Mouse (Mus musculus): ENCODE measurements around the gene Etfbkmt. TPM values are rescaled to one million over a fixed set of nuclear protein-coding genes. Genes with fewer than 3 reads are reported as not detected.

Gene Etfbkmt
- polyA plus RNA-seq (2016; fragmentation: Nextera tagmentation; extraction: Ambion mirVana) = 13.9 and 16.1 TPM in 2 replicates

GRCm38 (mm10) chr6:149139471-149139870, at the start of gene Etfbkmt:
TSS of gene Etfbkmt (plus strand) at chr6:149139849.
- no peaks in the 10 kb centered on the region for H3K9me3 ChIP-seq
- WGBS = 84% methylated on average over 1 of the region's 1 CpGs
- H3K36me3 ChIP-seq (replicated peaks) = peaks cover 15% of the 10 kb centered on the region
- H3K4me3 ChIP-seq = no peak within 1 kb of the TSS
- DNase-seq (ENCODE audit: low spot score) = no peak
- no peaks in the 10 kb centered on the region for H3K27me3 ChIP-seq (replicated peaks; ENCODE audit: low read depth, poor library complexity, severe bottlenecking)
- H3K27ac ChIP-seq (replicated peaks) = no peak within 1 kb of the TSS
- peaks cover 15% of the 10 kb centered on the region for H3K4me1 ChIP-seq

DNA sequence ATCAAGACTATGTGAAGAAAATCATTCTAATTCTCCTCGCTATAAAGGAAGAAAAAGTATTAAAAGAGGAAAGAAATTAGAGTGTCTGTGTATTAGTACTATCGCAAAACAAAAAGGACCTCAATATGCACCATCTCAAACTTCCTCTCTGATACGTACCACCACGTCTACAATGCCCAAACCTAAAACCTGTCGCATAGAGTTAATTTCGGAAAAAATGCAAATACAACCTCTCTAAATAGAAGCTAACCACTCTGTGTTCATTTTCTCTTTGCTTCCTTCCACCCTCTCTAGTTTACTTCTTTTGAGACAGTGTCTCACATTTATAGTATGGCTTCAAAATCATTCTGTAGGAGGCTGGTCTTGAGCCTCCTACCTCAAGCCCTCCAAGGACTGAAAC, 47.2 kb upstream of the Etfbkmt start:
- Histone ChIP-seq H3K36me3 (replicated peaks) (no peaks in the 10 kb centered on the region), H3K4me3 (no peak overlapping the region), H3K27me3 (replicated peaks; ENCODE audit: low read depth, poor library complexity, severe bottlenecking) (no peaks in the 10 kb centered on the region), H3K4me1 (peaks cover 12% of the 10 kb centered on the region), H3K9me3 (no peaks in the 10 kb centered on the region), H3K27ac (replicated peaks) (no peak overlapping the region)
- DNase-seq (ENCODE audit: low spot score) = no peak
- WGBS = 93% methylated on average over 6 of the region's 6 CpGs

- DNase-seq (ENCODE audit: low spot score) = peak; percentile 39
- H3K27ac ChIP-seq (replicated peaks) = no peak overlapping the region
- H3K4me3 ChIP-seq = no peak overlapping the region
- H3K36me3 ChIP-seq (replicated peaks) = no peaks in the 10 kb centered on the region
- 26% methylated on average over 5 of the region's 5 CpGs for WGBS
- H3K27me3 ChIP-seq (replicated peaks; ENCODE audit: low read depth, poor library complexity, severe bottlenecking) = no peaks in the 10 kb centered on the region
- H3K9me3 ChIP-seq = no peaks in the 10 kb centered on the region
- H3K4me1 ChIP-seq = peaks cover 12% of the 10 kb centered on the region
Observed at GRCm38 (mm10) chr6:149093465-149093864, 46.2 kb upstream of the Etfbkmt start.

DNA sequence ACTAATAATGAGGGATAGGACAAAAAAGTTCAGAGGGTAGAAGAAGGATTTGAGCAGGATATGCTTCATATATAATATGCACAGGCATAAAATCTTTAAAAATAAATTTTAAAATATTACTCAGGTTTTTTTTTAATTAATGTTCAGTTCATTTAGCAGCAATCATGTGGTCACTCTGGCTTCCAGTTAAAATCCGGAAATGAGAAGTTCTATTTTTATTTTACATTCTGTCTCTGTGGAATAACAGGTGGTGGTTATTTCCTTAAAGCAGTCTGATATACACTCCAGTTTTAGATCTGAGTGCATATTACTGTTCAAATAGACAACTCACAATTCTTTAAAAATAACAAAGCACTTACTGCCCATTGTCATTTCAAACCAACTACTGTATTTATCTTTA, 45.1 kb upstream of the Etfbkmt start:
- 83% methylated on average over 1 of the region's 1 CpGs for WGBS
- no peaks in the 10 kb centered on the region for H3K27me3 ChIP-seq (replicated peaks; ENCODE audit: low read depth, poor library complexity, severe bottlenecking)
- no peaks in the 10 kb centered on the region for H3K36me3 ChIP-seq (replicated peaks)
- peaks cover 12% of the 10 kb centered on the region for H3K4me1 ChIP-seq
- no peak overlapping the region for H3K27ac ChIP-seq (replicated peaks)
- no peak for DNase-seq (ENCODE audit: low spot score)
- H3K4me3 ChIP-seq = no peak overlapping the region
- H3K9me3 ChIP-seq = no peaks in the 10 kb centered on the region

DNA sequence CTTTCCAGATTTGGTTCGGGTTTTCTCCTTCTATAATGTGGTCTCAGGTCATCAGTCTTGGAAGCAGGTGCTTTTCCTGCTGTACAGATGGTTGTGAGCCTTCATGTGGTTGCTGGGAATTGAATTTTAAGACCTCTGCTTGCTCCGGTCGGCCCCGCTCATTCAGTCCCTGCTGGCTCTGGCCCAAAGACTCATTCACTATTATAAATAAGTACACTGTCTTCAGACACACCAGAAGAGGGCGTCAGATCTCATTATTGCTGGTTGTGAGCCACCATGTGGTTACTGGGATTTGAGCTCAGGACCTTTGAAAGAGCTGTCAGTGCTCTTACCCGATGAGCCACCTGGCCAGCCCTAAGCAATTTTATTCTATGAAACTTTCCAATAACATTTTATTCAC, 44.3 kb upstream of the Etfbkmt start:
- 85% methylated on average over 6 of the region's 6 CpGs for WGBS
- no peak overlapping the region for H3K4me3 ChIP-seq
- H3K4me1 ChIP-seq = peaks cover 12% of the 10 kb centered on the region
- no peak for DNase-seq (ENCODE audit: low spot score)
- H3K27ac ChIP-seq (replicated peaks) = no peak overlapping the region
- H3K36me3 ChIP-seq (replicated peaks) = no peaks in the 10 kb centered on the region
- H3K9me3 ChIP-seq = no peaks in the 10 kb centered on the region
- H3K27me3 ChIP-seq (replicated peaks; ENCODE audit: low read depth, poor library complexity, severe bottlenecking) = no peaks in the 10 kb centered on the region

- no peak for DNase-seq (ENCODE audit: low spot score)
- Histone ChIP-seq H3K27me3 (replicated peaks; ENCODE audit: low read depth, poor library complexity, severe bottlenecking) (no peaks in the 10 kb centered on the region), H3K9me3 (no peaks in the 10 kb centered on the region), H3K27ac (replicated peaks) (no peak overlapping the region), H3K36me3 (replicated peaks) (no peaks in the 10 kb centered on the region), H3K4me3 (no peak overlapping the region), H3K4me1 (peaks cover 12% of the 10 kb centered on the region)
- WGBS = 88% methylated on average over 2 of the region's 2 CpGs
Observed at GRCm38 (mm10) chr6:149096233-149096632, 43.4 kb upstream of the Etfbkmt start.

GRCm38 (mm10) chr6:149097276-149097675, 42.4 kb upstream of the Etfbkmt start:
- Histone ChIP-seq H3K27ac (replicated peaks) (no peak overlapping the region), H3K9me3 (no peaks in the 10 kb centered on the region), H3K27me3 (replicated peaks; ENCODE audit: low read depth, poor library complexity, severe bottlenecking) (0 out of 2 replicates have a peak, but pooled peaks cover 6% of the 10 kb centered on the region), H3K4me3 (no peak overlapping the region), H3K4me1 (peaks cover 17% of the 10 kb centered on the region), H3K36me3 (replicated peaks) (no peaks in the 10 kb centered on the region)
- no peak for DNase-seq (ENCODE audit: low spot score)
- WGBS = 91% methylated on average over 1 of the region's 1 CpGs

DNA sequence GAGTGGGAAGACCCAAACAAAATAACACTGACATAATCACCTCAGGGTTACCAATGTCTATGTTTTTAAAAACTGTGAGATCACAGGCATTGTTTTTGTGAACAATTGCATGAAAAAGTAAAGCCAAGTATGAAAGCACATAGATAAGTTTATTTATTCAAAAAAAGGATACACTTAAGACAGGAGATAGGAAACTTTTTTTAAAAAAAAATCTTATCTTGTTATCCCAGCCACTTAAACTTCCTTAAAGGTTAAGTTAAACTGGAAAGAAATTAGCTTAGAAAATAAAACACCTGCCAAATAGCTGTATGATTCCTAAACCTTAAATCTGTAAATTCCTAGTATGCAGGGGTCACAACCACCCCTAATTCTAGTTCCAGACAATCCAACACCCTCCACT, 40.7 kb upstream of the Etfbkmt start:
- Histone ChIP-seq H3K9me3 (no peaks in the 10 kb centered on the region), H3K27ac (replicated peaks) (no peak overlapping the region), H3K27me3 (replicated peaks; ENCODE audit: low read depth, poor library complexity, severe bottlenecking) (peaks cover 18% of the 10 kb centered on the region), H3K4me1 (peaks cover 8% of the 10 kb centered on the region; the same call in 1 of the 2 replicates), H3K36me3 (replicated peaks) (no peaks in the 10 kb centered on the region), H3K4me3 (no peak overlapping the region)
- no peak for DNase-seq (ENCODE audit: low spot score)

GRCm38 (mm10) chr6:149100174-149101075, 39.2 kb upstream of the Etfbkmt start:
- peak; percentile 80 for DNase-seq (ENCODE audit: low spot score)
- WGBS = 2% methylated on average over 52 of the region's 52 CpGs
- Histone ChIP-seq H3K27ac (replicated peaks) (peak overlapping the region; percentile 94), H3K36me3 (replicated peaks) (no peaks in the 10 kb centered on the region), H3K4me1 (peaks cover 5% of the 10 kb centered on the region; the same call in 1 of the 2 replicates), H3K4me3 (peak overlapping the region; percentile 93), H3K9me3 (no peaks in the 10 kb centered on the region), H3K27me3 (replicated peaks; ENCODE audit: low read depth, poor library complexity, severe bottlenecking) (peaks cover 29% of the 10 kb centered on the region)

- Histone ChIP-seq H3K27ac (replicated peaks) (peak within 1 kb of the TSS; percentile 94), H3K9me3 (no peaks in the 10 kb centered on the region), H3K4me1 (peaks cover 5% of the 10 kb centered on the region; the same call in 1 of the 2 replicates), H3K27me3 (replicated peaks; ENCODE audit: low read depth, poor library complexity, severe bottlenecking) (peaks cover 30% of the 10 kb centered on the region), H3K4me3 (peak within 1 kb of the TSS; percentile 93), H3K36me3 (replicated peaks) (no peaks in the 10 kb centered on the region)
- peak; percentile 87 for DNase-seq (ENCODE audit: low spot score)
- WGBS = under 1% methylated on average over 124 of the region's 124 CpGs
Observed at GRCm38 (mm10) chr6:149101076-149101942, 38.3 kb upstream of the Etfbkmt start, which contains the start of gene Dennd5b. TSS of gene Dennd5b (minus strand) at chr6:149101680.

- no peak for DNase-seq (ENCODE audit: low spot score)
- H3K27me3 ChIP-seq (replicated peaks; ENCODE audit: low read depth, poor library complexity, severe bottlenecking) = peaks cover 30% of the 10 kb centered on the region
- 16% methylated on average over 7 of the region's 7 CpGs for WGBS
- peaks cover 5% of the 10 kb centered on the region; the same call in 1 of the 2 replicates for H3K4me1 ChIP-seq
- H3K36me3 ChIP-seq (replicated peaks) = no peaks in the 10 kb centered on the region
- H3K27ac ChIP-seq (replicated peaks) = peak overlapping the region; percentile 94
- no peaks in the 10 kb centered on the region for H3K9me3 ChIP-seq
- peak overlapping the region; percentile 93 for H3K4me3 ChIP-seq
Observed at GRCm38 (mm10) chr6:149101943-149102243, 37.8 kb upstream of the Etfbkmt start.

DNA sequence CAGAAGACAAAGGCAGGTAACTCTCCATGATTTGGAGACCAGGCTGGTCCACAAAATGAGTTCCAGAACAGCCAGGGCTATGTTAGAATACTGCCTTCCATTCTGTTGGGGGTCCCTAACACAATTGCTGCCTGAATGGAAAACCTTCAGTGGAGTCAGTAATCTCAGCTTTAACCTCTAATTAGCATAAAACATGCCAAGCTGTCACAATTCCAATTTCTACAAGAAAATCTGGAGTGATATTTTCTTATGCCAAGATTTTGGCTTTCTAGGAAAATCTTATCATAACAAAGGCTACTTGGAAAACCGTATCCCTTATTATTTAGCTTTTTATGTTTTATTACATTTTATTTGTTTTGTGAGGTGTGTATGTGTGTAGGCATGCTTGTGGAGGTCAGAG, 36.2 kb upstream of the Etfbkmt start:
- Histone ChIP-seq H3K4me1 (peaks cover 5% of the 10 kb centered on the region; the same call in 1 of the 2 replicates), H3K27me3 (replicated peaks; ENCODE audit: low read depth, poor library complexity, severe bottlenecking) (peaks cover 30% of the 10 kb centered on the region), H3K27ac (replicated peaks) (no peak overlapping the region), H3K9me3 (no peaks in the 10 kb centered on the region), H3K4me3 (no peak overlapping the region), H3K36me3 (replicated peaks) (no peaks in the 10 kb centered on the region)
- 92% methylated on average over 1 of the region's 1 CpGs for WGBS
- DNase-seq (ENCODE audit: low spot score) = no peak

All from embryonic facial prominence, embryonic 10.5 days (tissue).